Comparison of ENCODE assay signal across 8 mouse cellular contexts in genomic region chr3:108285078-108285711, GRCm38 (mm10). TPM values are rescaled to one million over a fixed set of nuclear protein-coding genes. Genes with fewer than 3 reads are reported as not detected.
DNase-seq lines count a peak whose midpoint lies in the region; ATAC-seq lines count a peak whose summit lies in the region.

No protein-coding gene starts in this region.

- H3K4me1 ChIP-seq in kidney, embryonic 15.5 days: peaks cover 62% of the 10 kb centered on the region
- peaks cover 52% of the 10 kb centered on the region for H3K4me1 ChIP-seq in embryonic facial prominence, embryonic 13.5 days
- H3K4me1 ChIP-seq in midbrain, embryonic 15.5 days: peaks cover 55% of the 10 kb centered on the region

- WGBS in kidney, embryonic 15.5 days: 53% methylated on average over 4 of the region's 4 CpGs
- WGBS in embryonic facial prominence, embryonic 13.5 days: 44% methylated on average over 4 of the region's 4 CpGs
- WGBS in midbrain, embryonic 15.5 days: 48% methylated on average over 4 of the region's 4 CpGs

- no peaks in the 10 kb centered on the region for H3K27me3 ChIP-seq in kidney, embryonic 15.5 days
- no peaks in the 10 kb centered on the region for H3K27me3 ChIP-seq in embryonic facial prominence, embryonic 13.5 days
- no peaks in the 10 kb centered on the region for H3K27me3 ChIP-seq in midbrain, embryonic 15.5 days (replicated peaks)

- H3K4me2 ChIP-seq in kidney, embryonic 15.5 days: peak overlapping the region; percentile 88
- peak overlapping the region; percentile 95 for H3K4me2 ChIP-seq in embryonic facial prominence, embryonic 13.5 days
- peak overlapping the region; percentile 61 for H3K4me2 ChIP-seq in midbrain, embryonic 15.5 days

- H3K36me3 ChIP-seq in kidney, embryonic 15.5 days: peaks cover 3% of the 10 kb centered on the region
- no peaks in the 10 kb centered on the region for H3K36me3 ChIP-seq in embryonic facial prominence, embryonic 13.5 days
- no peaks in the 10 kb centered on the region for H3K36me3 ChIP-seq in midbrain, embryonic 15.5 days (replicated peaks)

- no peak for ATAC-seq in kidney, embryonic 15.5 days (replicated peaks; ENCODE audit: low FRiP score)
- no peak for ATAC-seq in embryonic facial prominence, embryonic 13.5 days (ENCODE audit: insufficient number of reproducible peaks, insufficient read depth, low FRiP score, low TSS enrichment, low read depth)
- no peak for ATAC-seq in midbrain, embryonic 15.5 days (replicated peaks)

- no peak overlapping the region for H3K9ac ChIP-seq in kidney, embryonic 15.5 days
- H3K9ac ChIP-seq in embryonic facial prominence, embryonic 13.5 days: peak overlapping the region; percentile 85
- H3K9ac ChIP-seq in midbrain, embryonic 15.5 days: peak overlapping the region; percentile 90

- peak overlapping the region; percentile 88 for H3K4me3 ChIP-seq in kidney, embryonic 15.5 days (replicated peaks)
- peak overlapping the region; percentile 83 for H3K4me3 ChIP-seq in embryonic facial prominence, embryonic 13.5 days
- H3K4me3 ChIP-seq in midbrain, embryonic 15.5 days: peak overlapping the region; percentile 88

- H3K27ac ChIP-seq in kidney, embryonic 15.5 days: no peak overlapping the region
- H3K27ac ChIP-seq in embryonic facial prominence, embryonic 13.5 days: no peak overlapping the region
- H3K27ac ChIP-seq in midbrain, embryonic 15.5 days: no peak overlapping the region

- H3K9me3 ChIP-seq in kidney, embryonic 15.5 days (replicated peaks): no peaks in the 10 kb centered on the region
- H3K9me3 ChIP-seq in embryonic facial prominence, embryonic 13.5 days: no peaks in the 10 kb centered on the region
- no peaks in the 10 kb centered on the region for H3K9me3 ChIP-seq in midbrain, embryonic 15.5 days

- no peak for DNase-seq in kidney, postnatal 14 days
- peak; percentile 4 for DNase-seq in induced T-regulatory cell, adult 2 months (ENCODE audit: low read depth)
- DNase-seq in gastrocnemius, adult 18-20 months (ENCODE audit: low spot score): no peak
- DNase-seq in cerebellum, postnatal 25 days: no peak
- no peak for DNase-seq in kidney, adult 18-20 months

RNA-seq across cellular contexts. Expression of gene Sort1, which starts 1.3 kb away (rescaled TPM):
- polyA plus RNA-seq in kidney, embryonic 15.5 days (2015; fragmentation: Nextera tagmentation; extraction: Ambion mirVana): 12.1 and 13.1 TPM in 2 replicates
- 6.4 and 10.8 TPM in 2 replicates for polyA plus RNA-seq in embryonic facial prominence, embryonic 13.5 days (2015; fragmentation: Nextera tagmentation; extraction: Ambion mirVana)
- polyA plus RNA-seq in midbrain, embryonic 15.5 days (2015; fragmentation: Nextera tagmentation; extraction: Ambion mirVana): 22.1 and 22.3 TPM in 2 replicates
- 10 to 100 TPM; 41.8 to 46.3 TPM for total RNA-seq in gastrocnemius, adult 18-20 months (2021)

RNA-seq across cellular contexts. Expression of gene Psma5, which starts 28.5 kb away (rescaled TPM):
- 296 and 312 TPM in 2 replicates for polyA plus RNA-seq in kidney, embryonic 15.5 days (2015; fragmentation: Nextera tagmentation; extraction: Ambion mirVana)
- 298 and 302 TPM in 2 replicates for polyA plus RNA-seq in embryonic facial prominence, embryonic 13.5 days (2015; fragmentation: Nextera tagmentation; extraction: Ambion mirVana)
- 224 and 234 TPM in 2 replicates for polyA plus RNA-seq in midbrain, embryonic 15.5 days (2015; fragmentation: Nextera tagmentation; extraction: Ambion mirVana)
- total RNA-seq in gastrocnemius, adult 18-20 months (2021): 10 to 100 TPM; 50.6 to 56.2 TPM

RNA-seq across cellular contexts. Expression of gene Sypl2, which starts 58.7 kb away (rescaled TPM):
- polyA plus RNA-seq in kidney, embryonic 15.5 days (2015; fragmentation: Nextera tagmentation; extraction: Ambion mirVana): 4.4 and 4.9 TPM in 2 replicates
- polyA plus RNA-seq in embryonic facial prominence, embryonic 13.5 days (2015; fragmentation: Nextera tagmentation; extraction: Ambion mirVana): 0.48 and 0.58 TPM in 2 replicates
- polyA plus RNA-seq in midbrain, embryonic 15.5 days (2015; fragmentation: Nextera tagmentation; extraction: Ambion mirVana): 0.27 and 0.70 TPM in 2 replicates
- total RNA-seq in gastrocnemius, adult 18-20 months (2021): 100 to 1,000 TPM; 213 to 250 TPM
